Mouse (Mus musculus): ENCODE measurements around the gene Syap1.

The Syap1 gene

DNA sequence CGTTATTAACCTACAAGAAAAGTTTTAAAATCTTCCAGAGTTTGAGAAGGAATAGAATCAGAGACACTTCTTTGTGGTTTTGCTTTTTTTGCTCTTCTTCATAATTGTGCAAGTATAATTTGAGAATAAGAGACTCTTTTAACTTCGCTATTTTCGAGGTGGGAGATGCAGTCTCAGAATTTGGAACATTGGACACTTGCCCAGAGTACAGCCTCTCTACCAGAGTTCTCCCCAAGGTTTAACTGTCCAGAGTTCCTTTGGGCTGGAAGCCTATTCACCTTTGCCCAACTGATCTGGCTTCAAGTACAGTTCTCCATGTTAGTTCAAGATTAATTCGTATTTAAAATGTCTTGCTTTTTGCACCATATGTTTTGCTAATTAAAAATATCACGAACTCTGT, 58.5 kb downstream of the Syap1 start:
- DNase-seq = no peak

DNA sequence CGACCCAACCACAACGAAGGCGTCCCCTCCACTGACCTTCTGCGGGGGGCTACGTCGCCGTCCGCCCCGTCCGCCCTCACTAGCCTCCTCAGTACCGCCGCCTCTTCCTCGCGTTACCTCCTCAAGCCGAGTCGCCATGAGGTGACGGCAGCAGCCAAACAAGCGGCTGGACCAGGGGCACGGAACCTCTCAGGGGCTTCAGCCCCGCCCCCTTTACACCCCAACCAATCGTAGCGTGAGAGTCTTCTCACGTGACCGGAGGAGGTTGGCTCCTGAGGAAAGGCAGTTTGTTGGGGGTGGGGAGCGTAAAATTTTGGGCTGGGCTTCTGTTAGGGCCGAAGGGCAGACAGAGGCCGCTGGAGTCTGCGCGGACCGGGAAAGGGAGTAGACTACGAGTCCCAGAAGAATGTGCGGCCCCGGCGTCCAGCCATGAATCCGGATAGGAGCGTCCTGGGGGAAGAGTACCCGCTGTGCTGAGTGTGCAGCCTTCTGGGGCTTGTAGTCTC, 59.0 kb downstream of the Syap1 start, which contains the start of gene Txlng:
Gene Txlng (minus strand): TSS at position 252 of the 506 bp plus-strand sequence.
- DNase-seq = peak; percentile 92

DNA sequence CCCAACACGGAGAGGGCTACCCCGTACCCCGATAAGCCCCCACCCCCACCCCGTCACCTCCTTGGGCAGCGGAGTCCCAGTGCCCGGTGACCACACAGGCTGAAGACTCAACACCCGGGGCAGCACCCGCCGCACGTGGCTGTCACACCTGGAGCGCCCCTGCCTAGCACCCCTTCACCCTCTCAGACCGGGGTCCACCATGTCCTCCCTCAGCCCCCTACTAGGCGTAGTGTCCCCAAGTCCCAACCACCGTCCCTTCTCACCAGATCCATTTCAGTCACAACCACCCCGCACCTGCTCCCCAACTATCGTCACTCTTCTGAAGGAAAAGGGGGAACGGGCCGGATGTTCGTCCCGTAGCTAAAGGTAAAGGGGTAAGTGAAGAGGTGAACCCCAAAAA, 59.5 kb downstream of the Syap1 start:
- no peak for DNase-seq

DNA sequence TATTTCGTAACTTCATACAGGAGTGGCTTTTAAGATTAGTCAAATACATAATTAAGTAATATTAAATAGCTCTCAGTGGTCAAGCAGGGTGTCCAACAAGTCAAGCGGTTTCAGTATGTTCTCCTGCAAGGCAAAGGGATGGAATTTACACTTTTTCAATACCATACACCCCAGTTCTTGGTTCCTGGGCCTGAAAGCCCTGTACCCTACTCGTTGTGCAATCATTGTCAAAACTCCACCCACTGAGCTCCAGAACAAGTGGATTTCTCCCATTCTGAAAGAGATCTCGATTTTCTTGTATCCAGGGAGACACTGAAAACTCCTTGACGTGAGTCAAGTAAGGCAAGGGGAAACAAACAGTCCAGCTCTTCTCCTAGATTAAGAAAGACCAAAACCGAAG, 60.2 kb downstream of the Syap1 start:
- no peak for DNase-seq

Measured in thymus, postnatal 14 days (tissue).